Mouse (Mus musculus): Measurements from ENCODE around the gene Zfp871.

DNA sequence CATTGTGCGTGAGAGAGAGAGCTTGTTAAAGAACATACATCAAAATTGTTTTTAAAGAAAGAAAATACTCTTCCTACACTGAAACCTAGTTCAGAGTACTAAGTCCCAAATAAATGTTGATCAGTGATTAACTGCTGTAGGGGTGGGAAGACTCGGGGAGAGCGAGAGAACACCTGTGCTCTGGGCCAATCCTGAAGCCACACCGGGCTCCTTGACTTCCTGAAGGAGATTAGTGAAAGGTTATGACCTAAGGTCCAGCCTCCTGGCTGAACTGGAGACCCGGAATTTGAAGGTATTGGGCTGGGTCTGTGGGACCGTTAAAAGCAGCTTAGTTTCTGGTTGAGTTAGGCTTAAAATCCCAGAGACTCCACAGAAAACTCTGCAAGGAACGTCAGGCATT is 65.3 kb downstream of the Zfp871 start:
- TF ChIP-seq POLR2A (IDR thresholded peaks at IDR 0.05; ENCODE audit: extremely low read depth, insufficient read depth, low read length) (no peak), CTCF (IDR thresholded peaks at IDR 0.05; ENCODE audit: extremely low read depth, insufficient read depth, low read length) (no peak)

All from cortical plate, adult 2 months (tissue).